Mouse (Mus musculus) CH12.LX (cell line): ENCODE data around the gene Prkx.
A peak's percentile ranks its signal among the peaks of the same experiment; 100 is the strongest.

Experiments
- CTCF ChIP-seq, 2 experiments: IDR thresholded peaks in 1 of 2; conservative IDR thresholded peaks in 1 of 2; 2 replicates each; pipeline ENCODE4 v1.5.1; 2011 to 2012; ENCODE audit warnings: low read depth in 2 of 2, low read length in 2 of 2, improper control_type of control experiment in 1 of 2, inconsistent platforms in 1 of 2, mild to moderate bottlenecking in 1 of 2, moderate library complexity in 1 of 2
- ELF1 ChIP-seq: IDR thresholded peaks from 2 replicates; pipeline ENCODE4 v1.6.1; 2014; ENCODE audit warnings: low read depth, mild to moderate bottlenecking, inconsistent platforms, low read length, improper control_type of control experiment
- EP300 ChIP-seq: IDR thresholded peaks from 2 replicates; pipeline ENCODE4 v1.6.1; 2011; ENCODE audit warnings: low read length, improper control_type of control experiment
- MAFK ChIP-seq: IDR thresholded peaks from 2 replicates; pipeline ENCODE4 v1.6.1; 2011; ENCODE audit warnings: low read length, improper control_type of control experiment; ENCODE audit not compliant: insufficient replicate concordance
- MAX ChIP-seq: IDR thresholded peaks from 2 replicates; pipeline ENCODE4 v1.6.1; 2011; ENCODE audit warnings: low read length, improper control_type of control experiment
- POLR2A ChIP-seq: IDR thresholded peaks from 2 replicates; pipeline ENCODE4 v1.6.1; 2011; ENCODE audit warnings: low read depth, mild to moderate bottlenecking, improper control_type of control experiment, low read length

DNA sequence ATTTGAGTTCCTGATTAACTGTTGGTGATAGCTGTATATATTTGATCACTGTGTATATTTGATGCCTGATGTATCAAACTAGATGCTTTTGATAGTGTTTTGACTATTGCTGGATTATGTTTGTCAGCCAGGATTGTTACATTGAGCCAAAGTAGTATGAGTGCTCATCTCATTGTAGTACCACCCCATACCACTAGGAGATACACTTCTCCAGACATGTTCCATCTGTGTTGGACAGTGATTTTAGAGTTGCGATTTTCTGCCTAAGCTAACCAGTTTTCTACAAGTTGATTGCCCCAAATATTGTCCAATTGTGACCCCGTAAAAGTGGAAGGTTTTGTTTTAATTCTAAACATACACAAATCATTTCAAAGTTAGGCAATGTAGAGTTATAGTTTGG is 51.8 kb downstream of the Prkx start:
- TF ChIP-seq MAX: no peak
- TF ChIP-seq EP300: no peak
- peak; percentile 54 to 70; a peak in 3 of 4 replicates for TF ChIP-seq CTCF (conservative IDR thresholded peaks at IDR 0.05 in 1 of 2, IDR thresholded peaks at IDR 0.05 in 1 of 2; ENCODE audit: low read depth in 2 of 2, low read length in 2 of 2)
- no peak for TF ChIP-seq MAFK
- no peak for TF ChIP-seq POLR2A
- TF ChIP-seq ELF1: no peak
